Mouse (Mus musculus) adrenal gland (tissue): ENCODE data around the gene Habp2.
"Not testable (repeated sequence)": the region's sequence is repeated elsewhere in the genome, so short reads cannot be mapped to it uniquely, and the experiment has no call there.

Source experiments
- intact Hi-C: fragments of 180-260 bp; cut with DNase I; formaldehyde crosslinking; loops from one replicate; pipeline ENCODE4 v1.15.1; 2025

The Habp2 gene

GRCm38 (mm10) chr19:56357374-56357708 lies 70.4 kb downstream of the Habp2 start:
- intact Hi-C loops, result not testable (repeated sequence)

DNA sequence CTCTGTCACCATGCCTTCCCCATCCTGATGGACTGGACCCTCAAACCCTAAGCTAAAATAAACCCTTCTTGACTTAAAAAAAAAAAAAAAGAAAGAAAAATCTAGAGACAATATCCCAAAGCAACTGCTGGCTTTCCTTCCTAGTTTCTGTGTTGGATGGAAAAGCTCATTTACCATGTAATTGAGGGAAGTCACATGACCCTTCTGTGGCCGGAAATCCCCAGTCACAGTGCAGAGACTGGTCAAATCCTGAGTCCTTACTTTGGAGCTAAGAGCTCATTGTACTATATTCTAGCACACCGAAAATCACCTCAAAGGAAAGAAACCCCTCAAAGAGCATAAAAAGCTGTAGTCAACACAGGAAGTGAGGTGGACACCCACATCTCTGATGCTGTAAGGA lies 72.0 kb downstream of the Habp2 start:
- intact Hi-C loops, result no loop called here

GRCm38 (mm10) chr19:56363721-56364460 lies 77.0 kb downstream of the Habp2 start:
- intact Hi-C loops, result no loop called here

DNA sequence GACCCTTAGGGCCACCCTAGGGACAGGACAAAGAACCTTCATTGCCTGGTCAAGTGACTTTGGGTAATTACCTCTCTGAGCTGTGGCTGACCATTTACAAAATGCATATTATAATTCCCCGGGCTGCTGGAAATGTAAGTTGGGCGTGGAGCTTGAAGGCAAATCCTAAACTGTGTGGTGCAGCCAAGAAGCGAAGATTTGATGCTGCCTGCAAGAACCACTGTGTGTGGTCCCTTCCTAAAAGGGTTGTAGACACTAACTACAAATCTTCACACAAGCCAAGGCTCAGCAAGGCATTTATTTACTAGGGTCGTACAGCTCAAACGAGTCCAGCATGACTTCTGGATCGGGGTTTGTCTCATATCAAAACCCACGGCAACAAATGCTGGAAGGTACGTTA lies 77.6 kb downstream of the Habp2 start:
- intact Hi-C loops, result no loop called here

GRCm38 (mm10) chr19:56366168-56366567 lies 79.2 kb downstream of the Habp2 start:
- intact Hi-C loops, result no loop called here

DNA sequence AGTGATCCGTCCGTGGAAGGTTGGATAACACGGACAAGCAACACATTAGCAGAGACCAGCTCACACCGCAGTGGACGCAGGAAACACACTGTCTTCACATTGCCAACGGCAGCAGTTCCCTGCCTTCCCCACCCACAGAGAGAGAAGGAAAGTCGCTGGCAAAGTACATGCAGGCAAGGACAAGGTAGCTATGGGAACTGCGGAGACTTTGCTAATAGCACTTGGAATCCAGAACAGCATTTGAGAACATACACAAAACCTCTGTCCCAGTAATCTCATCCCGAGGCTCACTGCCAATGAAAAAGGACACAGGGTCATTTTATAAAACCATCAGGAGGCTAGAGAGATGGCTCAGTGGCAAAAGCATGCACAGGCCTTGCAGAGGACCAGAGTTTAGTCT lies 79.7 kb downstream of the Habp2 start:
- intact Hi-C loops, result no loop called here

- intact Hi-C loops, result no loop called here
These were observed 80.8 kb downstream of the Habp2 start for GRCm38 (mm10) chr19:56367778-56368177.

- intact Hi-C loops, result no loop called here
These were observed 82.0 kb downstream of the Habp2 start for GRCm38 (mm10) chr19:56368912-56369311.
